Mouse (Mus musculus) heart, embryonic 15.5 days (tissue): Measurements from ENCODE around the gene Ube2v1. TPM values are rescaled to one million over a fixed set of nuclear protein-coding genes. Genes with fewer than 3 reads are reported as not detected.

ENCODE experiments used
- microRNA-seq: library from miRNA; unstranded; fragments of <30 nt; microRNA quantifications from one replicate; pipeline ENCODE4, GENCODE M21; 2016
- polyA plus RNA-seq: library from polyadenylated mRNA; unstranded; fragments of >200 nt; fragmentation: Nextera tagmentation; extraction: Ambion mirVana; gene quantifications from 2 replicates; pipeline ENCODE4 v1.2.1, GENCODE M21; 2015

Gene Ube2v1
- polyA plus RNA-seq, 1 experiment from 2014 or later, result 179 TPM

Small RNA genes within 50 kb of the gene (microRNA-seq; reads per million reads assigned to microRNA genes)
- not detected for gene Gm22355

Other genes starting within 250 kb of the Ube2v1 start
- 14.9 and 21.5 TPM in 2 replicates for gene Slc9a8, start 210.4 kb downstream of the Ube2v1 start, polyA plus RNA-seq
- 57.9 and 73.0 TPM in 2 replicates for gene Rnf114, start 139.4 kb downstream of the Ube2v1 start, polyA plus RNA-seq
- gene Spata2, start 139.2 kb downstream of the Ube2v1 start, polyA plus RNA-seq, result 13.8 and 14.9 TPM in 2 replicates
- 14.0 and 19.5 TPM in 2 replicates for gene Snai1, start 93.9 kb downstream of the Ube2v1 start, polyA plus RNA-seq
- gene Gm20431, start 29.4 kb upstream of the Ube2v1 start, polyA plus RNA-seq, result 7.3 TPM in 1 of 2 replicates, not detected in the other
- gene Cebpb, start 56.8 kb upstream of the Ube2v1 start, polyA plus RNA-seq, result 10.2 and 14.3 TPM in 2 replicates
- 35.3 and 45.7 TPM in 2 replicates for gene Tmem189, start 57.7 kb upstream of the Ube2v1 start, polyA plus RNA-seq